Mouse (Mus musculus): Measurements from ENCODE around the gene Anapc15-ps. TPM values are rescaled to one million over a fixed set of nuclear protein-coding genes. Genes with fewer than 3 reads are reported as not detected.
A peak's percentile ranks its signal among the peaks of the same experiment; 100 is the strongest.

Gene Anapc15-ps
- polyA plus RNA-seq, 1 experiment from 2014 or later = not detected

DNA sequence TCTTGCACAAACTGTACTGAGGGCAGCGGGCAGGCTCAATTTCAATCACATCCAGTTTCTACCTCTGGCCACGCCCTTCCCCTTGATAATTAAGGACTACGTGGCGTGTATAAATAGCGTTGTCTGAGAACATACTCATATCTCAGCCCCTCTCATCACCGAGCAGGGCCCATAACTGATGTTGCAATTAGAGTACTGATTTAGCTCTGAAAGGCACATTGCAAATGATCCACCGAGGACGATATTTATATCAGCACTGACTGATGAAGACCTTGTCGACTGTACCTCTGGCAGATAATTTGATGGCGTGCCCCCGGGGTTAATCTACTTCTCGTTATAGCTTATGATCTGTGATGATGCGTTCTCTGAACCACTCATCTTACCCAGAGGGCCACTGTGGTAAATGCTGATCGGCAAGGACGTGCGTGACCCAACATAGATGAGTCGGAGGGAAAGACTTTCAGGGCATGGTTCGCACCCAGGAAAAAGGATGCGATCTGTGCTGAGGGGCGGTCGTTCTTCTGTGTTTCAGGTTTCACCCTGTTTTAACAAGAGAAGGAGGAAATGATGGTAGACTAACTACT is 14.4 kb upstream of the Anapc15-ps start:
- H3K9ac ChIP-seq = no peak overlapping the region
- 67% methylated on average over 21 of the region's 21 CpGs for WGBS
- H3K36me3 ChIP-seq = no peaks in the 10 kb centered on the region
- H3K4me3 ChIP-seq = no peak overlapping the region
- H3K4me1 ChIP-seq (replicated peaks) = peaks cover 7% of the 10 kb centered on the region
- H3K4me2 ChIP-seq = no peak overlapping the region
- no peak overlapping the region for H3K27ac ChIP-seq (replicated peaks)
- no peak for ATAC-seq (ENCODE audit: low FRiP score, low read depth)
- H3K9me3 ChIP-seq = no peaks in the 10 kb centered on the region
- no peaks in the 10 kb centered on the region for H3K27me3 ChIP-seq

- no peaks in the 10 kb centered on the region for H3K9me3 ChIP-seq
- no peak overlapping the region for H3K4me2 ChIP-seq
- H3K36me3 ChIP-seq = no peaks in the 10 kb centered on the region
- no peak for ATAC-seq (ENCODE audit: low FRiP score, low read depth)
- H3K9ac ChIP-seq = no peak overlapping the region
- peaks cover 7% of the 10 kb centered on the region for H3K4me1 ChIP-seq (replicated peaks)
- H3K27me3 ChIP-seq = no peaks in the 10 kb centered on the region
- no peak overlapping the region for H3K4me3 ChIP-seq
- WGBS = 88% methylated on average over 4 of the region's 4 CpGs
- H3K27ac ChIP-seq (replicated peaks) = no peak overlapping the region
Measured at GRCm38 (mm10) chr10:95686041-95686440, 12.8 kb upstream of the Anapc15-ps start.

DNA sequence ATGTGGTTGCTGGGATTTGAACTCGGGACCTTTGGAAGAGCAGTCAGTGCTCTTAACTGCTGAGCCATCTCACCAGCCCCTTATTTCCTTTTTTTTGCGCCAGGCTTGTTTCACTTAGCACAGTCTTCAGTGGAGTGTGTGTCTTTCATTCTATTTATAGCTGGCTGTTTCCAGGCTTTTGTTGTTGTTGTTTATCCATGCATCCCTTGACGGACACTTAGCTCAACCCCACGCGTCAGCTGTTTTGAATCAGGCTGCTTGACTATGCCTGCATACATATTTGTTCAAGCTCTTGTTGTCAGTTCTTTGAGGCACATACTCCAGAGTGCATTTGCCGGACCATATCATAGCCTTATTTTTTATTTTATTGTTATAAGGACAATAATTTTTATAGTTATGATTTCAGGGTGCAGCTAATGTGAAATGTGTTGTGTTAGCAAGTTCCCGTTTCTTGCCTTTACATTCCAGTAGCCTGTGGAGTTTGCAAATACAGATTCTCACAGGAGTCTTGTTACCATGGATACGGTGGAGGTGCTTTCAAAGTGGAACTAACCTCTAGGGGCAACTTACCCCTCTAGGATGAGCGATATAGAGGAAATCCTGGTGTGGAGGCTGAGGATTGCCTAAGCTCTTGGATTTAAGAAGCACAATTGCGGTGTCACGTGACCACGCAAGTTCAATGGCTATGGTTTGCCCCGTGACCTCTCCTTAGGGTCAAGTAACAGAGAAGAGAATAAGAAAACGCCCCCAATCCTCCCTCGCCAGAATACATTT is 11.7 kb upstream of the Anapc15-ps start:
- WGBS = 21% methylated on average over 15 of the region's 15 CpGs
- Histone ChIP-seq H3K4me1 (replicated peaks) (peaks cover 14% of the 10 kb centered on the region), H3K4me2 (peak overlapping the region; percentile 33; the same call in 1 of the 2 replicates), H3K4me3 (no peak overlapping the region), H3K27me3 (no peaks in the 10 kb centered on the region), H3K27ac (replicated peaks) (peak overlapping the region; percentile 57), H3K9ac (no peak overlapping the region), H3K9me3 (no peaks in the 10 kb centered on the region), H3K36me3 (no peaks in the 10 kb centered on the region)
- peak; percentile 80; the same call in 1 of the 2 replicates for ATAC-seq (ENCODE audit: low FRiP score, low read depth)

- H3K9ac ChIP-seq = no peak overlapping the region
- H3K36me3 ChIP-seq = no peaks in the 10 kb centered on the region
- H3K27ac ChIP-seq (replicated peaks) = peak overlapping the region; percentile 57; the same call in 1 of the 2 replicates
- no peak overlapping the region for H3K4me2 ChIP-seq
- H3K4me1 ChIP-seq (replicated peaks) = peaks cover 15% of the 10 kb centered on the region
- ATAC-seq (ENCODE audit: low FRiP score, low read depth) = no peak
- H3K4me3 ChIP-seq = no peak overlapping the region
- 94% methylated on average over 4 of the region's 4 CpGs for whole genome bisulfite sequencing
- H3K27me3 ChIP-seq = no peaks in the 10 kb centered on the region
- H3K9me3 ChIP-seq = no peaks in the 10 kb centered on the region
Measured at GRCm38 (mm10) chr10:95684250-95684649, 11.0 kb upstream of the Anapc15-ps start.

GRCm38 (mm10) chr10:95683735-95684134 is 10.5 kb upstream of the Anapc15-ps start:
- H3K27ac ChIP-seq (replicated peaks) = no peak overlapping the region
- no peak overlapping the region for H3K4me3 ChIP-seq
- no peaks in the 10 kb centered on the region for H3K36me3 ChIP-seq
- WGBS = 96% methylated on average over 3 of the region's 3 CpGs
- no peaks in the 10 kb centered on the region for H3K27me3 ChIP-seq
- no peak overlapping the region for H3K9ac ChIP-seq
- H3K9me3 ChIP-seq = no peaks in the 10 kb centered on the region
- peaks cover 15% of the 10 kb centered on the region for H3K4me1 ChIP-seq (replicated peaks)
- H3K4me2 ChIP-seq = no peak overlapping the region
- ATAC-seq (ENCODE audit: low FRiP score, low read depth) = no peak

DNA sequence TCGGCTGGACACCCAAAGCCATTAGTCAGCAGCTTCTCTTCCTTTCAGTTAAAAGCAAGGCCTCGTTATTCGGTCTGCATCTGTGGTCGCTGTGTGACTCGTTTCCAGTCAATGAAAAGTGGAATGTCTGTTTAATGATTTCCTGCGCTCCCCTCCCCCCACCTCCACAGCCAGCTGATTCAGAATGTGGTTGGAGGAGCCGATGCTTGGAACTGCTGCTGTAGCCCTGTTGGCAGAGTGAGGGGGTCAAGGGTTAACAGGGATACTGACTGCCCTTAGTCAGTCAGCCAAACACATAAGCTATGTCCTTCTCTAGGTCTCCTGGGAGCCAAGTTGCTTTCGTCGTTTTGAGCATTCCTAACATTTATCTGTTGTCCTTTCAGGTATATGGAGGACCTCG is 9.7 kb upstream of the Anapc15-ps start:
- WGBS = 69% methylated on average over 10 of the region's 10 CpGs
- Histone ChIP-seq H3K4me1 (replicated peaks) (peaks cover 15% of the 10 kb centered on the region), H3K27ac (replicated peaks) (no peak overlapping the region), H3K4me3 (no peak overlapping the region), H3K9me3 (no peaks in the 10 kb centered on the region), H3K4me2 (no peak overlapping the region), H3K9ac (no peak overlapping the region), H3K27me3 (no peaks in the 10 kb centered on the region), H3K36me3 (no peaks in the 10 kb centered on the region)
- no peak for ATAC-seq (ENCODE audit: low FRiP score, low read depth)

DNA sequence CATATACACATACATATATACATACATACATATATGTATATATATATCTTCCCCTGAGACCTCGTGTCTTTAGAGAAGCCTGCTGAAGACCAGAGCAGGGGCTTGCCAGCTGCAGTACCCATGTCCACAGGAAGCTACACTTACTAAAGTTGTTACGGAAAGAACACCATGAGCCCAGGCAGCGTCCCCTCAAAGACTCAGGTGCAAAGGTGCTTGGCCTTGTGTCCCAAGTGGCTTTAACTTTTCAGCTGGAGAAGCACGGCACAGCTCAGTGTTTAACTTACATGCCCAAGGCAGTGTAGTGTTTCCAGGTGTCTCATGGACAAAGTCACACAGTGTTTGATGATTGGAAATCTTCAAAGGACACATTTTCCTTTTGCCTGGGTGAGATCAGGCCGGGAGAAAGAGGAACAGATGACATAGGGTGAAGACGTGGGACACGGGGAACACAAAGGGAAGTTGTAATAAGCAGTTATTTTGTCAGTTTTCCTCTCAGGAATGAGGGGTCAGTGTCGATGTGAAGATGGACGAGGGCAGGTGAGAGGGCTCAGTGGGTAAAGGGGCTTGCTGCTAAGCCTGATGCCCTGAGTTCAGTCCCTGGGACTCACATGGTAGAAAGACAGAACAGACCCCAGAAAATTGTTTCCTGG is 9.0 kb upstream of the Anapc15-ps start:
- WGBS = 86% methylated on average over 9 of the region's 9 CpGs
- no peaks in the 10 kb centered on the region for H3K9me3 ChIP-seq
- H3K27ac ChIP-seq (replicated peaks) = no peak overlapping the region
- H3K4me3 ChIP-seq = no peak overlapping the region
- no peaks in the 10 kb centered on the region for H3K27me3 ChIP-seq
- H3K4me2 ChIP-seq = no peak overlapping the region
- ATAC-seq (ENCODE audit: low FRiP score, low read depth) = no peak
- H3K9ac ChIP-seq = no peak overlapping the region
- H3K36me3 ChIP-seq = no peaks in the 10 kb centered on the region
- H3K4me1 ChIP-seq (replicated peaks) = peaks cover 15% of the 10 kb centered on the region

DNA sequence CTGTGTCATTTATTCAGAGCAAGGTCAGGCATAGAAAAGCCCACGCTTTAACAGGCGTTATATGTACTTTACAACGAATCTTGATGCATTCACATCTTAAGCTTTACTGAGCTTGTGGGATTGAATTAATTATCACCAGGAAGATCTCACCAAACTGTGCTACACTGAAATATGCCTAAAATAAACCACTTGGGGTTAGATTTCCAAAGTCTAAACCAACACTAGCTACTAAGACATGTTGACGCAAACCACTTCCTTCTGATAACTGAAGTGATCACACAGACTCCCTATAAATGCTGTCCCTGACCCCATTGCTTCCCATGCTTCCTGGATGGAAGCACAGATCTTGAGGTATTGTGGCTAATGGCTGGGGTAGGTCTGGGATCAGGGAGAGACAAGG is 8.2 kb upstream of the Anapc15-ps start:
- peak overlapping the region; percentile 36 for H3K4me2 ChIP-seq
- ATAC-seq (ENCODE audit: low FRiP score, low read depth) = no peak
- 88% methylated on average over 4 of the region's 4 CpGs for WGBS
- H3K4me1 ChIP-seq (replicated peaks) = peaks cover 15% of the 10 kb centered on the region
- H3K36me3 ChIP-seq = no peaks in the 10 kb centered on the region
- no peak overlapping the region for H3K4me3 ChIP-seq
- no peaks in the 10 kb centered on the region for H3K9me3 ChIP-seq
- H3K27me3 ChIP-seq = no peaks in the 10 kb centered on the region
- no peak overlapping the region for H3K9ac ChIP-seq
- no peak overlapping the region for H3K27ac ChIP-seq (replicated peaks)

DNA sequence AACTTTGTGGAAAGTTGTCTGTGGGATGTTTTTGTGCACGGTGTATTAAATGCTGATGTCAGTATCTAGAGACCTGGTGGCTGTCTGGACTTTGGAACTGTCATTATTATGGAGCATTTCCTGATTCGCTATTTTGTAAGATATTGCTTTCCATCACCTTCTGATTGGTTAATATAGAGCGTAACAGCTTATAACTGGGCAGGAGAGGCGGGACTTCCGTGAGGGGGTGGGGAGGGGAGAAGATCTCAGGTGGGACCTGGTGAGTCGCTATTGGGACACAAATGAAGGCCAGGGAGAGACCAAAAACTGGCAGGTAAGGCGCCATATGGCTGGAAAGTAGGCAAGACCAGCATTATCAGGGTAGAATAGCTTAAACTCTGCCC is 7.8 kb upstream of the Anapc15-ps start:
- H3K4me2 ChIP-seq = peak overlapping the region; percentile 36
- no peaks in the 10 kb centered on the region for H3K9me3 ChIP-seq
- no peak overlapping the region for H3K9ac ChIP-seq
- peaks cover 15% of the 10 kb centered on the region for H3K4me1 ChIP-seq (replicated peaks)
- no peaks in the 10 kb centered on the region for H3K27me3 ChIP-seq
- 53% methylated on average over 7 of the region's 7 CpGs for WGBS
- H3K4me3 ChIP-seq = peak overlapping the region; percentile 25
- no peaks in the 10 kb centered on the region for H3K36me3 ChIP-seq
- ATAC-seq (ENCODE audit: low FRiP score, low read depth) = peak; percentile 59; the same call in 1 of the 2 replicates
- H3K27ac ChIP-seq (replicated peaks) = no peak overlapping the region

DNA sequence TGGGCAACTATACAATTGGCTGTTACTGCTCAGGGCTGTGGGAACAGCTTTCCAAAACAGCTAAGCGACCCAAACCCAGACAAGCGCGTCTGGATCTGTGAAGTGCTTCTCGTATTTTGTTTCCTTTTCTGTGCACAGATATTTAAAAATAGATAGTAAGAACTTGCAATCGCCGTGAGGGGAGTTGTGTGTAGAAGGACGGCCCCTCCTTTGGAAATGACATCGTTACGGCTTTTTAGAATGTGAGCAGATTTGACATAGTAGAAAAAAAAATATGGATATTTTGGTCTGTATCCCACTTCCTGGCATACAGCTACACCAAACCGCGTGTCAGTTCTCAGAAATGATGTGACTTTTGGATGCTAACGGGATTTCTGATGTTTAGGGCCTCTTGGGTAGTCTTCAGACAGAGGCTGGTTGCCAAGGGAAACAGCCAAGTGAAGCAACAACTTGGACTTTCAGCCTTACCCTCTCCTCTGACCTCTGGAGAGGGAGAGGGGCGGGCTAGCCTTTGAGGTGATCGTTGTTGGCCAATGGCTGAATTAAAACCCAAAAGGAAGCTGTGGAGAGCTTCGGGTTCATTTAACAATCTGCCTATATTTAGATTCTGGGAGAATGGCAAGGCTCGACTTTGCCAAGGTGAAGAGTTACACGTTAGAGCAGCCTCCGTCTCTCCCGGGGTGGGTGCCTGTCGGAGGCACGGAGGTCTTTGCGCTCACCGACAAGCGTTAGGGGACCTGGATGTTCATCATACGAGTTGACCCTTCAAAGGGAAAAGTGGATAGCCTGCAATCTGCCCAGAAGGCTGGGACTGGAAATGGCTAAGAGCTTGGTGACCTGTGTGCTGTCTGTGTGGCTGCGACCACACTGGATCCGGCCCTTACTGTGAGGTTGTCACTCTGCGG is 7.2 kb upstream of the Anapc15-ps start:
- Histone ChIP-seq H3K4me2 (peak overlapping the region; percentile 36), H3K27me3 (no peaks in the 10 kb centered on the region), H3K4me3 (peak overlapping the region; percentile 25), H3K36me3 (no peaks in the 10 kb centered on the region), H3K4me1 (replicated peaks) (peaks cover 15% of the 10 kb centered on the region), H3K27ac (replicated peaks) (no peak overlapping the region), H3K9ac (no peak overlapping the region), H3K9me3 (no peaks in the 10 kb centered on the region)
- ATAC-seq (ENCODE audit: low FRiP score, low read depth) = no peak
- WGBS = 36% methylated on average over 28 of the region's 28 CpGs

- Histone ChIP-seq H3K4me3 (no peak overlapping the region), H3K9ac (no peak overlapping the region), H3K27ac (replicated peaks) (no peak overlapping the region), H3K9me3 (no peaks in the 10 kb centered on the region), H3K27me3 (no peaks in the 10 kb centered on the region), H3K36me3 (no peaks in the 10 kb centered on the region), H3K4me1 (replicated peaks) (peaks cover 8% of the 10 kb centered on the region), H3K4me2 (no peak overlapping the region)
- no peak for ATAC-seq (ENCODE audit: low FRiP score, low read depth)
- 85% methylated on average over 5 of the region's 5 CpGs for WGBS
Measured at GRCm38 (mm10) chr10:95679131-95679530, 5.9 kb upstream of the Anapc15-ps start.
